Mouse (Mus musculus) cerebellum, adult 2 months (tissue): Measurements from ENCODE around the gene Npepl1.

Experiments
- CTCF ChIP-seq: fragments of 200-500 bp; IDR thresholded peaks from 2 replicates; pipeline ENCODE4 v1.5.1; 2011; ENCODE audit warnings: low read depth, mild to moderate bottlenecking, control low read depth, low read length, moderate library complexity, borderline replicate concordance; ENCODE audit not compliant: insufficient read depth
- POLR2A ChIP-seq: fragments of 200-500 bp; IDR thresholded peaks from 2 replicates; pipeline ENCODE4 v1.6.1; 2011; ENCODE audit warnings: low read length, control low read depth, borderline replicate concordance; ENCODE audit not compliant: insufficient read depth

DNA sequence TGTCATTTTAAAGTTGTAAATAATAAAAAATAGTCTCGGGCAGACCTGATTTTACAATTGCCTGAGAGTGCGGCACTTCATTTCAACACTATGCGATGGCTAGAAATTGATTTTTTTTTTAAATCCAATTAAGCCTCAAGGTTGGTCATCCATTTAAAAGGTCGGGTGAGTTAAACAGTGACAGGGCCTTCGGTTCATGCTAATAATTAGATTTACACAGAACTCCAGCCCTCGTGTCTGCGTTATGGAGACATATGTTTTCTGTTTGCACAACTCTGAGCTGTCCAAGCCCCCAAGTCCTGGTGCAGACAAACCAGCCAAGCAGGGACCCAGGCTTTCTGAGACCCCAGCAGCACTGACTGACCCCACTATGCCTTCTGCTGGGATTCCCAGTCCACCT lies 7.8 kb upstream of the Npepl1 start:
- no peak for TF ChIP-seq CTCF
- TF ChIP-seq POLR2A, result no peak
